Mouse (Mus musculus): ENCODE data around the gene Gm14214.

GRCm38 (mm10) chr2:154789381-154789780, 19.6 kb upstream of the Gm14214 start:
- TF ChIP-seq POLR2A (IDR thresholded peaks at IDR 0.05; ENCODE audit: low read depth, low read length) (no peak), CTCF (conservative IDR thresholded peaks at IDR 0.05; ENCODE audit: insufficient read depth, insufficient read length, low read depth, low read length) (no peak)
